Mouse (Mus musculus): Measurements from ENCODE around the gene Eps8.

DNA sequence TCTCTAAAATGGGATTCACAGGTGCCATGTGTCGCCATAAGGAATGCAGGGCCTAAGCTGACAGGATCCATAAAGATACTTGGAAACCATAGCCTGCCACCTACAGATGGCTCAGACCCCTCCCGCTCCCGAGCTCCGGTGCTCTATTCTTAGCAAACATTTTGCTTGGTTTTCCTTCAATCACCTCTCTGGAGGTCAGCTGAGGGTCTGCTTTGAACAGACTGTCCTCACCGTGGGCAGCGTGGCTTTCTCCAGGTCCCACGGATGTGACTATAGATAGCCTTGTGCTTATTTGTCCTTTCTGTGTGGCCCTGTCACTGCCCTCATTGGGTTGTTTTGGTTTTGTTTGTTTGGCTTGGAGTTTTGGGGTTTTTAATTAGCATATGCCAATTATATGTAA lies 196.5 kb downstream of the Eps8 start:
- no peak for TF ChIP-seq CTCF (IDR thresholded peaks at IDR 0.05; ENCODE audit: borderline replicate concordance, insufficient read depth, low read depth, low read length)
- TF ChIP-seq POLR2A (IDR thresholded peaks at IDR 0.05; ENCODE audit: borderline replicate concordance, insufficient read depth, low read length): no peak
